Mouse (Mus musculus): ENCODE results near the gene 1700018F24Rik. TPM values are rescaled to one million over a fixed set of nuclear protein-coding genes. Genes with fewer than 3 reads are reported as not detected.
"Not testable (repeated sequence)": the region's sequence is repeated elsewhere in the genome, so short reads cannot be mapped to it uniquely, and the experiment has no call there.

Gene 1700018F24Rik
- polyA plus RNA-seq, 1 experiment from 2014 or later, result not detected

- not testable (repeated sequence) for H3K4me3 ChIP-seq; H3K36me3 ChIP-seq; H3K9me3 ChIP-seq; H3K27me3 ChIP-seq (replicated peaks); H3K4me1 ChIP-seq; H3K27ac ChIP-seq; H3K9ac ChIP-seq; H3K4me2 ChIP-seq (replicated peaks); ATAC-seq (ENCODE audit: low FRiP score, low read depth)
- WGBS, result 86% methylated on average over 3 of the region's 3 CpGs
Measured at GRCm38 (mm10) chr5:145054187-145054586, 11.4 kb downstream of the 1700018F24Rik start.

GRCm38 (mm10) chr5:145057907-145058306 lies 15.1 kb downstream of the 1700018F24Rik start:
- Histone ChIP-seq H3K36me3 (no peaks in the 10 kb centered on the region), H3K4me1 (no peaks in the 10 kb centered on the region), H3K9me3 (no peaks in the 10 kb centered on the region), H3K27me3 (replicated peaks) (no peaks in the 10 kb centered on the region), H3K27ac (no peak overlapping the region), H3K4me2 (replicated peaks) (no peak overlapping the region), H3K9ac (no peak overlapping the region), H3K4me3 (no peak overlapping the region)
- no peak for ATAC-seq (ENCODE audit: low FRiP score, low read depth)
- 84% methylated on average over 8 of the region's 8 CpGs for WGBS

- ATAC-seq (ENCODE audit: low FRiP score, low read depth), result no peak
- Histone ChIP-seq H3K4me3 (no peak overlapping the region), H3K36me3 (no peaks in the 10 kb centered on the region), H3K9ac (no peak overlapping the region), H3K27ac (no peak overlapping the region), H3K4me1 (no peaks in the 10 kb centered on the region), H3K4me2 (replicated peaks) (no peak overlapping the region), H3K9me3 (no peaks in the 10 kb centered on the region), H3K27me3 (replicated peaks) (no peaks in the 10 kb centered on the region)
- WGBS, result 93% methylated on average over 7 of the region's 7 CpGs
Measured at GRCm38 (mm10) chr5:145058722-145059121, 15.9 kb downstream of the 1700018F24Rik start.

GRCm38 (mm10) chr5:145059524-145059923 lies 16.7 kb downstream of the 1700018F24Rik start:
- no peak overlapping the region for H3K9ac ChIP-seq
- no peaks in the 10 kb centered on the region for H3K27me3 ChIP-seq (replicated peaks)
- no peak overlapping the region for H3K4me2 ChIP-seq (replicated peaks)
- no peaks in the 10 kb centered on the region for H3K4me1 ChIP-seq
- no peaks in the 10 kb centered on the region for H3K9me3 ChIP-seq
- no peak overlapping the region for H3K27ac ChIP-seq
- no peak for ATAC-seq (ENCODE audit: low FRiP score, low read depth)
- no peaks in the 10 kb centered on the region for H3K36me3 ChIP-seq
- 83% methylated on average over 2 of the region's 2 CpGs for WGBS
- no peak overlapping the region for H3K4me3 ChIP-seq

- no peak overlapping the region for H3K27ac ChIP-seq
- H3K9me3 ChIP-seq, result no peaks in the 10 kb centered on the region
- ATAC-seq (ENCODE audit: low FRiP score, low read depth), result no peak
- H3K27me3 ChIP-seq (replicated peaks), result no peaks in the 10 kb centered on the region
- WGBS, result 94% methylated on average over 1 of the region's 1 CpGs
- H3K4me1 ChIP-seq, result no peaks in the 10 kb centered on the region
- H3K4me2 ChIP-seq (replicated peaks), result no peak overlapping the region
- H3K9ac ChIP-seq, result no peak overlapping the region
- no peak overlapping the region for H3K4me3 ChIP-seq
- no peaks in the 10 kb centered on the region for H3K36me3 ChIP-seq
Measured at GRCm38 (mm10) chr5:145064765-145065340, 22.1 kb downstream of the 1700018F24Rik start.

GRCm38 (mm10) chr5:145068863-145069262 lies 26.1 kb downstream of the 1700018F24Rik start:
- H3K9ac ChIP-seq, result no peak overlapping the region
- no peak overlapping the region for H3K27ac ChIP-seq
- H3K4me3 ChIP-seq, result no peak overlapping the region
- no peaks in the 10 kb centered on the region for H3K27me3 ChIP-seq (replicated peaks)
- no peaks in the 10 kb centered on the region for H3K36me3 ChIP-seq
- no peaks in the 10 kb centered on the region for H3K4me1 ChIP-seq
- no peak overlapping the region for H3K4me2 ChIP-seq (replicated peaks)
- no peaks in the 10 kb centered on the region for H3K9me3 ChIP-seq
- no peak for ATAC-seq (ENCODE audit: low FRiP score, low read depth)
- WGBS, result 72% methylated on average over 3 of the region's 3 CpGs

- Histone ChIP-seq H3K4me2 (replicated peaks) (no peak overlapping the region), H3K36me3 (no peaks in the 10 kb centered on the region), H3K4me3 (no peak overlapping the region), H3K4me1 (no peaks in the 10 kb centered on the region), H3K27me3 (replicated peaks) (no peaks in the 10 kb centered on the region), H3K27ac (no peak overlapping the region), H3K9ac (no peak overlapping the region), H3K9me3 (no peaks in the 10 kb centered on the region)
- under 1% methylated on average over 5 of the region's 5 CpGs for WGBS
- ATAC-seq (ENCODE audit: low FRiP score, low read depth), result no peak
Measured at GRCm38 (mm10) chr5:145069707-145070106, 26.9 kb downstream of the 1700018F24Rik start.

- no peak overlapping the region for H3K27ac ChIP-seq
- ATAC-seq (ENCODE audit: low FRiP score, low read depth), result no peak
- H3K27me3 ChIP-seq (replicated peaks), result no peaks in the 10 kb centered on the region
- no peak overlapping the region for H3K4me3 ChIP-seq
- H3K36me3 ChIP-seq, result no peaks in the 10 kb centered on the region
- 48% methylated on average over 6 of the region's 6 CpGs for whole genome bisulfite sequencing
- no peak overlapping the region for H3K9ac ChIP-seq
- H3K4me2 ChIP-seq (replicated peaks), result no peak overlapping the region
- H3K9me3 ChIP-seq, result no peaks in the 10 kb centered on the region
- H3K4me1 ChIP-seq, result no peaks in the 10 kb centered on the region
Measured at GRCm38 (mm10) chr5:145071342-145071741, 28.6 kb downstream of the 1700018F24Rik start.

- 71% methylated on average over 3 of the region's 3 CpGs for WGBS
- H3K4me1 ChIP-seq, result no peaks in the 10 kb centered on the region
- H3K27ac ChIP-seq, result no peak overlapping the region
- no peaks in the 10 kb centered on the region for H3K9me3 ChIP-seq
- no peak overlapping the region for H3K4me2 ChIP-seq (replicated peaks)
- H3K27me3 ChIP-seq (replicated peaks), result no peaks in the 10 kb centered on the region
- no peaks in the 10 kb centered on the region for H3K36me3 ChIP-seq
- no peak overlapping the region for H3K9ac ChIP-seq
- no peak for ATAC-seq (ENCODE audit: low FRiP score, low read depth)
- H3K4me3 ChIP-seq, result no peak overlapping the region
Measured at GRCm38 (mm10) chr5:145075081-145075480, 32.3 kb downstream of the 1700018F24Rik start.

- H3K9ac ChIP-seq, result no peak overlapping the region
- H3K4me1 ChIP-seq, result peaks cover 11% of the 10 kb centered on the region
- H3K9me3 ChIP-seq, result no peaks in the 10 kb centered on the region
- H3K27me3 ChIP-seq (replicated peaks), result no peaks in the 10 kb centered on the region
- H3K4me2 ChIP-seq (replicated peaks), result no peak overlapping the region
- 92% methylated on average over 10 of the region's 10 CpGs for WGBS
- ATAC-seq (ENCODE audit: low FRiP score, low read depth), result no peak
- 0 out of 2 replicates have a peak, but pooled peaks cover 4% of the 10 kb centered on the region for H3K36me3 ChIP-seq
- H3K4me3 ChIP-seq, result no peak overlapping the region
- no peak overlapping the region for H3K27ac ChIP-seq
Measured at GRCm38 (mm10) chr5:145081866-145082613, 39.2 kb downstream of the 1700018F24Rik start.

GRCm38 (mm10) chr5:145083201-145083600 lies 40.4 kb downstream of the 1700018F24Rik start:
- not testable (repeated sequence) for H3K27me3 ChIP-seq (replicated peaks); H3K9me3 ChIP-seq; H3K36me3 ChIP-seq
- 54% methylated on average over 6 of the region's 6 CpGs for WGBS
- peak; percentile 42 for ATAC-seq (ENCODE audit: low FRiP score, low read depth)
- peak overlapping the region; percentile 28 for H3K27ac ChIP-seq
- peak overlapping the region; percentile 78 for H3K4me3 ChIP-seq
- peak overlapping the region; percentile 27; the same call in 1 of the 2 replicates for H3K9ac ChIP-seq
- H3K4me2 ChIP-seq (replicated peaks), result peak overlapping the region; percentile 85
- H3K4me1 ChIP-seq, result peaks cover 11% of the 10 kb centered on the region

GRCm38 (mm10) chr5:145083632-145084451 lies 41.1 kb downstream of the 1700018F24Rik start, which contains the start of the genes Arpc1a and Kpna7:
TSS of gene Arpc1a (plus strand) at chr5:145083830.
TSS of gene Kpna7 (minus strand) at chr5:145084030.
- ATAC-seq (ENCODE audit: low FRiP score, low read depth), result peak; percentile 93
- H3K4me2 ChIP-seq (replicated peaks), result peak within 1 kb of the TSS; percentile 85
- WGBS, result 1% methylated on average over 54 of the region's 54 CpGs

More at GRCm38 (mm10) chr5:145083632-145084451, 41.1 kb downstream of the 1700018F24Rik start, which contains the start of the genes Arpc1a and Kpna7:
- no peaks in the 10 kb centered on the region for H3K9me3 ChIP-seq
- H3K4me1 ChIP-seq, result peaks cover 11% of the 10 kb centered on the region
- H3K27me3 ChIP-seq (replicated peaks), result no peaks in the 10 kb centered on the region
- peaks cover 8% of the 10 kb centered on the region; the same call in 1 of the 2 replicates for H3K36me3 ChIP-seq
- H3K27ac ChIP-seq, result peak within 1 kb of the TSS; percentile 37
- peak within 1 kb of the TSS; percentile 78 for H3K4me3 ChIP-seq
- peak within 1 kb of the TSS; percentile 90 for H3K9ac ChIP-seq

All from neural tube, embryonic 12.5 days (tissue).